Mouse (Mus musculus) cortical plate, adult 2 months (tissue): ENCODE results near the gene Popdc3.

Source experiments
- CTCF ChIP-seq: fragments of 200-500 bp; IDR thresholded peaks from 2 replicates; pipeline ENCODE4 v1.5.1; 2011; ENCODE audit warnings: mild to moderate bottlenecking, control low read depth, low read length; ENCODE audit not compliant: insufficient read depth; ENCODE audit errors: extremely low read depth
- POLR2A ChIP-seq: fragments of 200-500 bp; IDR thresholded peaks from 2 replicates; pipeline ENCODE4 v1.6.1; 2011; ENCODE audit warnings: mild to moderate bottlenecking, low read length, control low read depth; ENCODE audit not compliant: insufficient read depth; ENCODE audit errors: extremely low read depth

- TF ChIP-seq CTCF: no peak
- TF ChIP-seq POLR2A: no peak
These were observed 3.6 kb upstream of the Popdc3 start for GRCm38 (mm10) chr10:45174345-45174744.
